Mouse (Mus musculus): ENCODE measurements around the gene Stox2. TPM values are rescaled to one million over a fixed set of nuclear protein-coding genes. Genes with fewer than 3 reads are reported as not detected.

Stox2 gene
- polyA plus RNA-seq, 2 experiments = 0.06 to 0.11 TPM

GRCm38 (mm10) chr8:47367029-47367428 is 79.1 kb downstream of the Stox2 start:
- no peak for TF ChIP-seq CTCF (IDR thresholded peaks at IDR 0.05; ENCODE audit: low read depth)
- TF ChIP-seq EP300 (IDR thresholded peaks at IDR 0.05; ENCODE audit: low read depth) = no peak
- no peak overlapping the region for H3K27ac ChIP-seq
- H3K4me1 ChIP-seq (replicated peaks; ENCODE audit: control insufficient read depth in 2 of 2, insufficient read depth in 2 of 2, low read length in 1 of 2) = no peaks in the 10 kb centered on the region
- no peaks in the 10 kb centered on the region for H3K9me3 ChIP-seq (ENCODE audit: control insufficient read depth, low read length)
- 46% methylated on average over 6 of the region's 6 CpGs for WGBS (ENCODE audit: insufficient replicate concordance)
- ATAC-seq (ENCODE audit: insufficient read depth) (no peak), DNase-seq (ENCODE audit: low read depth in 3 of 3, low spot score in 3 of 3) (no peak)
- no peak overlapping the region for H3K4me3 ChIP-seq (ENCODE audit: insufficient read depth in 1 of 2, low read depth in 2 of 2, low read length in 2 of 2)
- H3K4me2 ChIP-seq (ENCODE audit: low read depth) = no peak overlapping the region
- H3K36me3 ChIP-seq (replicated peaks; ENCODE audit: control insufficient read depth, insufficient read depth, low read depth) = no peaks in the 10 kb centered on the region
- no peak overlapping the region for H3K9ac ChIP-seq (replicated peaks)
- no peaks in the 10 kb centered on the region for H3K27me3 ChIP-seq (ENCODE audit: control insufficient read depth, insufficient read depth, low read length)

- no peak for ATAC-seq (ENCODE audit: insufficient read depth)
- Histone ChIP-seq H3K4me2 (ENCODE audit: low read depth) (no peak overlapping the region), H3K4me3 (ENCODE audit: insufficient read depth in 1 of 2, low read depth in 2 of 2, low read length in 2 of 2) (no peak overlapping the region), H3K9me3 (ENCODE audit: control insufficient read depth, low read length) (no peaks in the 10 kb centered on the region), H3K4me1 (replicated peaks; ENCODE audit: control insufficient read depth in 2 of 2, insufficient read depth in 2 of 2, low read length in 1 of 2) (no peaks in the 10 kb centered on the region), H3K27ac (no peak overlapping the region), H3K36me3 (replicated peaks; ENCODE audit: control insufficient read depth, insufficient read depth, low read depth) (no peaks in the 10 kb centered on the region), H3K9ac (replicated peaks) (no peak overlapping the region), H3K27me3 (ENCODE audit: control insufficient read depth, insufficient read depth, low read length) (no peaks in the 10 kb centered on the region)
- DNase-seq (ENCODE audit: low read depth in 3 of 3, low spot score in 3 of 3) = no peak
- WGBS (ENCODE audit: insufficient replicate concordance) = 11% methylated on average over 8 of the region's 8 CpGs
- TF ChIP-seq EP300 (IDR thresholded peaks at IDR 0.05; ENCODE audit: low read depth) (no peak), CTCF (IDR thresholded peaks at IDR 0.05; ENCODE audit: low read depth) (no peak)
Measured at GRCm38 (mm10) chr8:47363271-47363670, 82.9 kb downstream of the Stox2 start.

GRCm38 (mm10) chr8:47355340-47355906 is 90.7 kb downstream of the Stox2 start:
- H3K4me2 ChIP-seq (ENCODE audit: low read depth) = no peak overlapping the region
- H3K9me3 ChIP-seq (ENCODE audit: control insufficient read depth, low read length) = no peaks in the 10 kb centered on the region
- ATAC-seq (ENCODE audit: insufficient read depth) (no peak), DNase-seq (ENCODE audit: low read depth in 3 of 3, low spot score in 3 of 3) (no peak)
- H3K27ac ChIP-seq = no peak overlapping the region
- no peak for TF ChIP-seq EP300 (IDR thresholded peaks at IDR 0.05; ENCODE audit: low read depth)
- TF ChIP-seq CTCF (IDR thresholded peaks at IDR 0.05; ENCODE audit: low read depth) = no peak
- H3K27me3 ChIP-seq (ENCODE audit: control insufficient read depth, insufficient read depth, low read length) = no peaks in the 10 kb centered on the region
- H3K9ac ChIP-seq (replicated peaks) = no peak overlapping the region
- H3K4me1 ChIP-seq (replicated peaks; ENCODE audit: control insufficient read depth in 2 of 2, insufficient read depth in 2 of 2, low read length in 1 of 2) = no peaks in the 10 kb centered on the region
- H3K4me3 ChIP-seq (ENCODE audit: insufficient read depth in 1 of 2, low read depth in 2 of 2, low read length in 2 of 2) = no peak overlapping the region
- 55% methylated on average over 8 of the region's 8 CpGs for WGBS (ENCODE audit: insufficient replicate concordance)
- H3K36me3 ChIP-seq (replicated peaks; ENCODE audit: control insufficient read depth, insufficient read depth, low read depth) = no peaks in the 10 kb centered on the region

- Histone ChIP-seq H3K9me3 (ENCODE audit: control insufficient read depth, low read length) (no peaks in the 10 kb centered on the region), H3K27me3 (ENCODE audit: control insufficient read depth, insufficient read depth, low read length) (no peaks in the 10 kb centered on the region), H3K9ac (replicated peaks) (no peak overlapping the region), H3K36me3 (replicated peaks; ENCODE audit: control insufficient read depth, insufficient read depth, low read depth) (no peaks in the 10 kb centered on the region), H3K4me2 (ENCODE audit: low read depth) (no peak overlapping the region), H3K27ac (no peak overlapping the region), H3K4me1 (replicated peaks; ENCODE audit: control insufficient read depth in 2 of 2, insufficient read depth in 2 of 2, low read length in 1 of 2) (no peaks in the 10 kb centered on the region), H3K4me3 (ENCODE audit: insufficient read depth in 1 of 2, low read depth in 2 of 2, low read length in 2 of 2) (no peak overlapping the region)
- DNase-seq (ENCODE audit: low read depth in 3 of 3, low spot score in 3 of 3) (no peak), ATAC-seq (ENCODE audit: insufficient read depth) (no peak)
- no peak for TF ChIP-seq CTCF (IDR thresholded peaks at IDR 0.05; ENCODE audit: low read depth)
- no peak for TF ChIP-seq EP300 (IDR thresholded peaks at IDR 0.05; ENCODE audit: low read depth)
- 54% methylated on average over 12 of the region's 12 CpGs for WGBS (ENCODE audit: insufficient replicate concordance)
Measured at GRCm38 (mm10) chr8:47354523-47355168, 91.5 kb downstream of the Stox2 start.

GRCm38 (mm10) chr8:47351914-47352701 is 94.1 kb downstream of the Stox2 start:
- Histone ChIP-seq H3K27me3 (ENCODE audit: control insufficient read depth, insufficient read depth, low read length) (no peaks in the 10 kb centered on the region), H3K4me3 (ENCODE audit: insufficient read depth in 1 of 2, low read depth in 2 of 2, low read length in 2 of 2) (no peak overlapping the region), H3K27ac (no peak overlapping the region), H3K4me2 (ENCODE audit: low read depth) (no peak overlapping the region), H3K9ac (replicated peaks) (no peak overlapping the region), H3K36me3 (replicated peaks; ENCODE audit: control insufficient read depth, insufficient read depth, low read depth) (no peaks in the 10 kb centered on the region), H3K4me1 (replicated peaks; ENCODE audit: control insufficient read depth in 2 of 2, insufficient read depth in 2 of 2, low read length in 1 of 2) (no peaks in the 10 kb centered on the region), H3K9me3 (ENCODE audit: control insufficient read depth, low read length) (no peaks in the 10 kb centered on the region)
- 60% methylated on average over 21 of the region's 21 CpGs for WGBS (ENCODE audit: insufficient replicate concordance)
- DNase-seq (ENCODE audit: low read depth in 3 of 3, low spot score in 3 of 3) (no peak), ATAC-seq (ENCODE audit: insufficient read depth) (no peak)
- no peak for TF ChIP-seq EP300 (IDR thresholded peaks at IDR 0.05; ENCODE audit: low read depth)
